Mouse (Mus musculus) kidney, embryonic 14.5 days (tissue): ENCODE measurements around the gene Elmo1. TPM values are rescaled to one million over a fixed set of nuclear protein-coding genes. Genes with fewer than 3 reads are reported as not detected.
A peak's percentile ranks its signal among the peaks of the same experiment; 100 is the strongest.

Source experiments
- ATAC-seq: fragments of 200-750 bp; cut with Nextera tagmentation; 2 replicates; pipeline ENCODE4 v1.8.0; 2017; ENCODE audit warnings: moderate number of reproducible peaks, mild to moderate bottlenecking, moderate TSS enrichment, moderate library complexity; ENCODE audit not compliant: low FRiP score, low TSS enrichment
- H3K27ac ChIP-seq: fragments of 300-500 bp; sonication (generic); 2 replicates; pipeline ENCODE4 v1.5.1; 2014; ENCODE audit warnings: low read depth, mild to moderate bottlenecking, low read length, moderate library complexity, mixed read lengths
- H3K27me3 ChIP-seq: fragments of 300-500 bp; sonication (generic); 2 replicates; pipeline ENCODE4 v1.6.1; 2014; ENCODE audit warnings: mild to moderate bottlenecking, low read length; ENCODE audit not compliant: control insufficient read depth, insufficient read depth
- H3K36me3 ChIP-seq: fragments of 300-500 bp; sonication (generic); 2 replicates; pipeline ENCODE4 v1.6.1; 2014; ENCODE audit warnings: low read length, mixed read lengths; ENCODE audit not compliant: control insufficient read depth, insufficient read depth
- H3K4me1 ChIP-seq: fragments of 300-500 bp; sonication (generic); 2 replicates; pipeline ENCODE4 v1.6.1; 2014; ENCODE audit warnings: low read length, mixed read lengths; ENCODE audit not compliant: control insufficient read depth, insufficient read depth
- H3K4me2 ChIP-seq: fragments of 300-500 bp; sonication (generic); replicated peaks from 2 replicates; pipeline ENCODE4 v1.6.1; 2014; ENCODE audit warnings: low read depth, mild to moderate bottlenecking, low read length
- H3K4me3 ChIP-seq: fragments of 300-500 bp; sonication (generic); 2 replicates; pipeline ENCODE4 v1.5.1; 2014; ENCODE audit warnings: mild to moderate bottlenecking, low read length
- H3K9ac ChIP-seq: fragments of 300-500 bp; sonication (generic); 2 replicates; pipeline ENCODE4 v1.6.1; 2014; ENCODE audit warnings: low read depth, mild to moderate bottlenecking, low read length, moderate library complexity
- H3K9me3 ChIP-seq: fragments of 300-500 bp; sonication (generic); 2 replicates; pipeline ENCODE4 v1.6.1; 2016; ENCODE audit warnings: low read length; ENCODE audit not compliant: control insufficient read depth
- WGBS: fragments of 180-500 bp; shearing (Covaris S2); extraction: QIAGEN DNeasy Blood & Tissue Kit; methylation state at CpG from one replicate; pipeline ENCODE4 v1.1.7; 2014; 5-methylcytosine and 5-hydroxymethylcytosine counted together
- polyA plus RNA-seq: library from polyadenylated mRNA; unstranded; fragments of >200 nt; fragmentation: Nextera tagmentation; extraction: Ambion mirVana; gene quantifications from 2 replicates; pipeline ENCODE4 v1.2.1, GENCODE M21; 2014

Gene Elmo1
- polyA plus RNA-seq, 1 experiment from 2014 or later: 15.4 TPM

DNA sequence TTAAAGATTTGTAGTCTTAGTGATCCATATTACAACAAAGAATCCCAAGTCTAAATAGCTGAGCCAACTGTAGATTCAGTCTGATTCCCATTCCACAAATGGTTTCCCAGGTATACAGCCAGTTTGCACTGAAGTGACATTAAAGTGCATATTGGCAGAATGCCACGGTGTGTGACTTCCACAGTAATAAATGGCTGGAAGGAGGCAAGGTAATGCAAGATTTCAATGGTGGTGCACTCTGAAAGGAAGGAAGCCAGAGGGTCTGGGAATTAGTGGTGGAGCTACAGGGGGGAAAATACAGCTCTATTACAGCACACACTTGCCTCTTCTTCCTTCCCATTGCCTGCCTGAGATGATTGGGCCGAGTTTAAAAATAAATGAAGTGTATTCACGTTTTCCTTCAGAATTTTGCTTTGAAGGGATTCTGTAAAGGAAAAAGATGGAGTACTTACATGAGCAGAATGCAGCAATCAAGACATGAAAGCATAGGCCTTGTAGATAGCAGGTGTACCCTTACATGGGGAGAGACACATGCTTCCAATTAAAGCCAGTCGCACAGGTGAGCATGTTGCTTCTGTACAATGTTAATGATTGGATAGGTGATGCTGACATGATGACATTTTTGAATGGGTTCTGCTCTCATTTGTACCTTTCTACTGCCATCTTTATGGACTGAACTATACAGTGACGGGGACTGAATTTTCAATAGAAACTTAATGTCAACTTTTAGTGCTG lies 400.6 kb downstream of the Elmo1 start:
- no peaks in the 10 kb centered on the region for H3K9me3 ChIP-seq
- H3K9ac ChIP-seq: no peak overlapping the region
- no peaks in the 10 kb centered on the region for H3K27me3 ChIP-seq
- 86% methylated on average over 5 of the region's 5 CpGs for WGBS
- no peaks in the 10 kb centered on the region for H3K36me3 ChIP-seq
- H3K4me3 ChIP-seq: no peak overlapping the region
- no peak overlapping the region for H3K4me2 ChIP-seq
- H3K4me1 ChIP-seq: no peaks in the 10 kb centered on the region
- ATAC-seq: no peak
- no peak overlapping the region for H3K27ac ChIP-seq

DNA sequence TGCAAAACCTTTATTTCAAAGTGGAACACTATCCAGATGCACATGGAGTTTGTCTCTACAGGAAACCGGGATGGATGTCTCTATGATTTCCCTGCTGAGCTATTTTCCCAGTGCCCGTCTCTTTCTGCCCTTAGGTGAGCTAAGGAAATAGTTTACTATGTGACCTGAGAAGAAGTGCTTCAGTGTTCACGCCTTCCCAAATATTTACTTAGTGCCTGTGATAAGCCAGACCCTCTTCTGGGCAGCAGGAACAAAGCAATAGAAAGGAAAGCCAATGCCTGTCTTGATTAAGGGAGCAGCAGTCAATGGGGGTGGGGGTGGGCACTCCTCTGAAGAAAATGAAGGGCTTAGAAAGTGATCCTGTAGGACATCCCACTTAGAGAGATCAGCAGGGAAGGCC lies 401.3 kb downstream of the Elmo1 start:
- no peak for ATAC-seq
- no peak overlapping the region for H3K27ac ChIP-seq
- no peaks in the 10 kb centered on the region for H3K9me3 ChIP-seq
- WGBS: 67% methylated on average over 3 of the region's 3 CpGs
- no peaks in the 10 kb centered on the region for H3K4me1 ChIP-seq
- H3K27me3 ChIP-seq: no peaks in the 10 kb centered on the region
- H3K4me2 ChIP-seq: no peak overlapping the region
- H3K4me3 ChIP-seq: no peak overlapping the region
- H3K36me3 ChIP-seq: no peaks in the 10 kb centered on the region
- no peak overlapping the region for H3K9ac ChIP-seq

DNA sequence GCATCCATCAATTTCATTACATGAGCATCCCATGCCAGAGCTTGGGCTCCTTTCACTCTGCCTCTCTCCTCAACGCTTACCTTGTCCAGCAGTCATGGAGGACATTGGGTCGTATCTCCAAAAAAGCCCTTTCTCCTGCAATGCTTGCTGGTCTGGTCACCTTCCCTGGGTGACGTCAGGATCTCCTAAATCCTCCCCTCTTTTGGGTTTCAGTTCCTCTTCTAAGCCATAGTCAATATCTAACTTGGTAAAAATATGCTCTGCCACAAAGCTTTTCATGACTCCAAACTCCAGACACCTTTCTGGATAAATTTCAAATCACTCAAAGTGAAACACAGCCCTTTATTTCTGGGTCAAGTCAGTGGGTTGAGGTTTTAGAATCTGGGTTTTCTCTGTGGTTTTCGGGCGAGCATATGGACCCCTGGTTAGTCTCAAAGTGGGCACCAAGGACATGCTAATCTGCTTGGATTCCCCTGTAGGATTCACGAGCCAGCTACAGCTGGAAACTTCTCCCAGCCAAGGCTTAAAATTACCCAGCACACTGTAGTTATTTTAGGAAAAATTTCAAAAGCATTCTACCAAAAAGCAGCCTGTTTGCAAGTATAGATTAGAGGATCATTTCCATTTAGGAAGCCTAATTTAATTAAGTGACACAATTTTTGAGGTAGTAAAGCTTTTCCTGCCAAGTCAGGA lies 403.8 kb downstream of the Elmo1 start:
- no peak overlapping the region for H3K4me2 ChIP-seq
- no peaks in the 10 kb centered on the region for H3K4me1 ChIP-seq
- no peak overlapping the region for H3K27ac ChIP-seq

DNA sequence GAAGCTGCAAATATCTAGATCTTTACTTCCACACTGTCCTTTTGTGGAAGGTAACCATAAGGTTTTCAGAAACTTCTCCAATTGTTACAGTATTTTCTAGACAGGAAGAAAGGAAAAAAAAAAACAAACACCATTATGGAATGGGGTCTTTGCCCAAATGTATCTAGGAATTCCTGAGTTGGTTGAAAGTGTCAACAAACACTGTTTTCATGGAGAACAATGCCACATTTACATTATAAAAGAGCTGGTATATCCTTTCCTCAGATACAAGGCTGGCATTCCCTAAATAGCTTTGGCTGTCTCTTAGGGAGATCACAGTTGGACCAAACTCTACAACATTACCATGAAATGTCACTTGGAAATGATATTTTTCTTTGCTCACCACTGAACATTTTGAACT lies 411.5 kb downstream of the Elmo1 start:
- no peak overlapping the region for H3K4me2 ChIP-seq
- H3K9ac ChIP-seq: no peak overlapping the region
- no peaks in the 10 kb centered on the region for H3K9me3 ChIP-seq
- no peak overlapping the region for H3K4me3 ChIP-seq
- no peaks in the 10 kb centered on the region for H3K27me3 ChIP-seq
- H3K27ac ChIP-seq: no peak overlapping the region
- no peaks in the 10 kb centered on the region for H3K36me3 ChIP-seq
- no peaks in the 10 kb centered on the region for H3K4me1 ChIP-seq
- ATAC-seq: no peak

More for the DNA sequence above, 403.8 kb downstream of the Elmo1 start:
- Histone ChIP-seq H3K27me3 (no peaks in the 10 kb centered on the region), H3K9ac (no peak overlapping the region), H3K4me3 (no peak overlapping the region), H3K36me3 (no peaks in the 10 kb centered on the region), H3K9me3 (no peaks in the 10 kb centered on the region)
- 84% methylated on average over 6 of the region's 6 CpGs for WGBS
- ATAC-seq: no peak

DNA sequence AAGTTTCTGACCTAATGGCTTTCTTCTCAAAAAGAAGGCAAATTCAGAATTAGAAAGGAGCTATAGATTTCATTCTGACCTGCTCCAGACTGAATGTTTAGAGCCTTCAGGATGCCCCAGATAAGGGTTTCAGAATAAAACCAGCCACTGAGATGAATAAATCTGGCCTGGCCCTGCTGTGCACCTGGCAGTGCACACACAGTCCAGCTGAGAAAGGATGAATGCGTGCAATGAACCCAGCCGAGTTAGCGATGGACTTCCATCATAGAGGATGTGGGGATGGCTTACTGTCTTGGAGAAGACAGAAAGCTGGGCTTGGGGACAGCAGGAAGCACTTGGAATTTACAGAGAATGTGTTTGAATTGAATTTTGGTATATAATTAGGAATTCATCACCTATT lies 413.0 kb downstream of the Elmo1 start:
- Histone ChIP-seq H3K9ac (no peak overlapping the region), H3K27me3 (no peaks in the 10 kb centered on the region), H3K4me3 (no peak overlapping the region), H3K4me2 (no peak overlapping the region), H3K36me3 (no peaks in the 10 kb centered on the region), H3K4me1 (no peaks in the 10 kb centered on the region), H3K9me3 (no peaks in the 10 kb centered on the region), H3K27ac (no peak overlapping the region)
- ATAC-seq: no peak
- 87% methylated on average over 3 of the region's 3 CpGs for WGBS

DNA sequence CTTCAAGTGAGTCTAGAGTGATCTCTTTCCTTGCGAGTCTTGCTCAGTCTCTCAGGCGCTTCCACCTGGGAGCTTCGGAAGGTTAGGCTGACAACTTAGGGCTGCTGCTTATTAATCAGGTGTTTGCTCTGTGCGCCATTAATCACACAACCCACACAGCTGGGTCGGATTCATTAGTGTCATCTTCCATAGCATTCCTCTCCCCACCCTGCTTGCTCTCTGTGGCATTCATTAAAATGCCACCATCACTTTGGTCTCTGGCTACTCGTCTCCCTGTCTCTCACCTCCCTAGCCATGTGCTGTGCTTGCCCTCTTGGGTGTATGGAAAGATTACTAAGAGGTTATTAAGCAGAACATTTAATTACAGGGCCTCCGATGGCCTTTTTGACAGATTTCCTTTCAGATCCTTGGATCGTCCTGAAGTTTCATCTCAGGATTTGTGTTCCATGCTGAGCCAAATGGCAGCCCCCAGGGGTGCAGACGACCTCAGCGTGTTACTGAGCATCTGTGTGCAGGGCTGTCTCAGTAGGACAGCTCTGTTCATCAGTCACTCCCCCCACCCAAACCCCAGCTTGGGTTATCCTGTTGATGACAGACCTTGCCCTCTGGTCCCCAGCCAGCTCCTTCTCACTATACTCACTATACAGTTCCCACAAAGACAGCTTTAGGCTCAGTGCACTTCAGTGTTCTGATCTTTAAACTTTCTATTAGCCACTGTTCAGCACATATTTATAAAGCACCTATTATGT lies 417.2 kb downstream of the Elmo1 start:
- no peak overlapping the region for H3K4me2 ChIP-seq
- ATAC-seq: peak; percentile 76; the same call in 1 of the 2 replicates
- H3K9ac ChIP-seq: no peak overlapping the region
- H3K4me1 ChIP-seq: no peaks in the 10 kb centered on the region
- no peaks in the 10 kb centered on the region for H3K27me3 ChIP-seq
- H3K27ac ChIP-seq: no peak overlapping the region
- H3K4me3 ChIP-seq: no peak overlapping the region
- no peaks in the 10 kb centered on the region for H3K9me3 ChIP-seq
- no peaks in the 10 kb centered on the region for H3K36me3 ChIP-seq
- 41% methylated on average over 10 of the region's 10 CpGs for WGBS

DNA sequence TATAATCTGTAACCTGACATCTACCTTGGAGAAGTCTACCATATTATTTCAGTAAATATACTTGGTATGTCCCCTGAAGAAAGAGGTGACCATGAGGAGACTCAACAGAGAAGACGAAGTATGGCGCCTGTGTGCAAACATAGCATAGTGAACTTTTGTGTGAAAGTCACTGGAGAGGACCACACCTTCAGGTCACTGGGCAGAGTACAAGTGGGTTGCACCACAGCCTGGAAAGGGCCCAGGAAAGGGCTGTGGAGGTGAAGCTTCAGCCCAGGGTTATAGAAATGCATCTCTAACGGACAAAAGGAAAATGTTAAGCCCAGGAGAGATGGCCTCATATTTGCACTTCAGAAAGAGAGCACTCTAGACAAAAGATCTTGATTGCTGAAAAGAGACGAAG lies 420.6 kb downstream of the Elmo1 start:
- no peak for ATAC-seq
- Histone ChIP-seq H3K36me3 (no peaks in the 10 kb centered on the region), H3K27ac (no peak overlapping the region), H3K4me3 (no peak overlapping the region), H3K9ac (no peak overlapping the region), H3K4me1 (no peaks in the 10 kb centered on the region), H3K9me3 (no peaks in the 10 kb centered on the region), H3K27me3 (no peaks in the 10 kb centered on the region), H3K4me2 (no peak overlapping the region)
- WGBS: 92% methylated on average over 4 of the region's 4 CpGs

DNA sequence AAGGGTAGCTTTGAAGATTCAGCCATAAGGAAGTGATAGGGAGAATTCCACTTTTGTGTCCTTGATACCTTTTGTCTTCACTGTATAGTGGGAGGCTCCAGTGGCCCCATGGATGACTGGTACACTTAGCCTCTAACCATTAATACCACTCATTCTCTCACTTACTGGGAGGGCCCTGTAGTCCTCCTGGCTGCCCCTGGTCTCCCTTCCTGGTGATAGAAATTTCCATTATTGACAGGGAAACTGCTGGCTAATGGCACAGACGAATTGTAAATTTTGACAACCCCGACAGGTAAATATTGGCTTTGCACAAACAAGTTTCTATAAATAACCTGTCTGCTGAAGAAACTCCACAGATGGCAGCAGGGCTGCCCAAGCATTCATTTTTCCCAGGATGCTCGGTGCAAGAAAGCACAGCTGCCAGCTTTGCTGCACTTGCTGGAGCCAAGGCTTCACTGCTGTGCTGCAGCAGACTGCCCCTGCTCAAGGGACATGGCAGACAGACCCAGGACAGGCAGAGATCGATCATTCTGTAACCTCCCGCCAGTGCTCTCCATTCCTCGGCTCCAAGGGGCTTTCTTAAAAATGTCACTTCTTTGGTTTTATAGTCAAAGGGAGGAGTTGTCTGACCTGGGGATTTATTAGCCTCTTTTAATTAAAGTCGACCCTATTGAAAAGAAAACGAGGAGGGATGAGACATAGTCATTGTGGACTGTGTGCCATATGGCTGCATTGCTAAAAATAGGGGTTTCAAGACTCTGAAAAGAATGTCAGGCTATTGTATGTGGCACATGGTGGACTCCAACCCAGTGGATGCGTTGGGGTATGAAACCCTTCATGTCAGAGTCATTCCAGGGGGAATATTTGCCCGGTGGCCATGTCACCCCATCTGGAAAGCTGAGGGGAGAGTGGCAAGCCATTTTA lies 422.2 kb downstream of the Elmo1 start:
- Histone ChIP-seq H3K36me3 (no peaks in the 10 kb centered on the region), H3K4me3 (no peak overlapping the region), H3K27me3 (no peaks in the 10 kb centered on the region), H3K4me2 (no peak overlapping the region), H3K9me3 (no peaks in the 10 kb centered on the region), H3K4me1 (no peaks in the 10 kb centered on the region), H3K27ac (no peak overlapping the region), H3K9ac (no peak overlapping the region)
- 31% methylated on average over 10 of the region's 10 CpGs for WGBS
- peak; percentile 83; the same call in 1 of the 2 replicates for ATAC-seq
